Mouse (Mus musculus) A20 (cell line): ENCODE measurements at regions not wholly inside any gene's neighbourhood (a gene's known extent, or its start where the extent isn't known, plus 50 kb on each side); places are given as distances from the start of the nearest gene placed in this dataset.
"Not testable (repeated sequence)": the region's sequence is repeated elsewhere in the genome, so short reads cannot be mapped to it uniquely, and the experiment has no call there.

Source experiments
- DNase-seq: peaks from one replicate; pipeline ENCODE4 v3.0.0-alpha.2; 2011; ENCODE audit warnings: low read depth, low spot score

DNA sequence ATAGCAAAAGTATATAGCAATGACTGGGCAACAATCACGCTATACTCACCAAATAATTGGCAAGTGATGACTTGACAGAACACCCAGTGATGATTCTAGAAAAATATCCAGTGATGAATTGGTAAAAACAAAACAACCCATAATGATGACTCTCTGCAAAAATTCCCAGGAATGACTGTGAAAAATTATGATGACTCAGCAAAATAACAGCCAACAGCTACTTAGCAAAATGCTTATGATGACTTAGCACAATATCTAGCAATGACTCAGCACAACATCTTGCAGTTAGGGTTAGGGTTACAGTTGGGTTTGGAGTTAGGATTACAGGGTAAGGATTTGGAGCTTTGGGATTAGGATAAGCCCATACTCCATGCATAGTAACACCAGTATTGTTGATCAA is 232.4 kb upstream of the 1700012A03Rik start:
- DNase-seq, result no peak

DNA sequence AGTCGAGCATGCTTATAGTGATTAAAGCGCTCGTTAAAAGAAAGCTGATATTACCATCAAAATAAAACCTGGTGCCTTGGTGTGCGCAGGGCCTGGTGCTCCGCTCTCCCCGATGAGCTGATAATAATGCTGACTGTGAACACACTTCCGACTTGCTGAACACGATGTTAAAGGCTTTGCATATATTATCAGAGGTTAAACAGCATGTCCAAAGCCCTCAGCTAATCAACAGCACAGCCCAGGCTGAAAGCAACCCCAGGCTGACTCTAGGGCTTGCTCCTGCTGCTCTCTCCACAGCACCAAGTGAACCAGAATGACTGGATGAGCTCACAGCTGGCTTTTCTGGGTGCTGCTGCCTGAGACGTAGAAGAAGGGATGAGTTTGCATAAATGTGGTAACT is 238.2 kb upstream of the 1700012A03Rik start:
- no peak for DNase-seq

DNA sequence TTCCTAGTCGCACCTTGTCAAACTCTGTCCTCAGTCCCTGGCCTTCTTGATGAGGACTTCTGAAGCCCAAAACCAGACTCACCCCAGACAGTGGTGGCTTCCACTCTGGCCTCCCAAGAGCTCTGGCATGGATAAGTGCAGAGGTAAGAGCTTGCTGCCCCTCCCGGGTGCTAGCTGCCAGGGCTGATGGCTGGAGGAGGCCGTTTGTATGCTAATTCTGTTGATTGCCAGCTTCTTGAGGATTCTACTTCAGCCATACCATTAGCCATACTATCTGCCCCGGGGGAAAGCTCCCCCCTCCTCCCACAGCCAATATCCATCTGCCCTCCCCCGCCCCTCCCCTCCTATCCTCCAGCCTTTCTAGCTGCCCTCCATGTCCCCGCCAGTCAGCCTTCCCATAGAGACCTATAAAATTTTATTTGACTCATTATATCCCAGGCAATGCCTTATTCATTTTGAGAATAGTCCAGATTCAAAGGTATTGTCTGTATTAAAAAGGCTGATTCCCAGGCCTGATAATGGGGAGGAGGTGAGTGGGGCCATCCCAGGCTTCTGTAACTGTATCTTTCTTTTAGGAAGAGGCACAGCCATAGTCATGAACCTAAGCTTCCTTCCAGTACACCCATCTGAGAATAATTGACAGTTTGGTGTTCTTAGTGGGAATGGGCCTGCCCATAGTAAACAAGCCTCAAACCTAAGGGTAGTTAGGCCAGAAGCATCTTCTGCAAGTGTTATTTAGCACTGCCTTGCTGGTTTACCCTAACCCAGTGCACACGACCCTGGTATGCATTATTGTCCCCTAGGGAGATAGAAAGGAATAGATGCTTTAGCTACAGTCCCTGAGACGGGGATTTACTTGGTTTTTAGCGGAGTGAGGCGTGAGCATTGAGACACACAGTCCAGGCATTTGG is 239.2 kb upstream of the 1700012A03Rik start:
- DNase-seq, result no peak

DNA sequence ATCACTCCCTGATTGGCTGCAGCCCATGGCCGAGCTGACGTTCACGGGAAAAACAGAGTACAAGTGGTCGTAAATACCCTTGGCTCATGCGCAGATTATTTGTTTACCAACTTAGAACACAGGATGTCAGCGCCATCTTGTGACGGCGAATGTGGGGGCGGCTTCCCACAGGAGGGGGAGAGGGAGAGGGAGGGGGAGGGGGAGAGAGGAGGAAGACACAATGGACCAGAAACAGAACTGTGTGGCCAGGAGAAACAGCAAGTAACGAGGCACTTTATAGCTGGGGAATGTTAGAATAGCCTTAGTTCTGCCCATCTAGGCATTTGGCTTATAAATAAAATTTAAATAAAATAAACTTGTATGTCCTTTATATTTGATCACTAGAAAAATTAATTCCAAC is 240.7 kb upstream of the Podxl start:
- DNase-seq, result peak; percentile 3

DNA sequence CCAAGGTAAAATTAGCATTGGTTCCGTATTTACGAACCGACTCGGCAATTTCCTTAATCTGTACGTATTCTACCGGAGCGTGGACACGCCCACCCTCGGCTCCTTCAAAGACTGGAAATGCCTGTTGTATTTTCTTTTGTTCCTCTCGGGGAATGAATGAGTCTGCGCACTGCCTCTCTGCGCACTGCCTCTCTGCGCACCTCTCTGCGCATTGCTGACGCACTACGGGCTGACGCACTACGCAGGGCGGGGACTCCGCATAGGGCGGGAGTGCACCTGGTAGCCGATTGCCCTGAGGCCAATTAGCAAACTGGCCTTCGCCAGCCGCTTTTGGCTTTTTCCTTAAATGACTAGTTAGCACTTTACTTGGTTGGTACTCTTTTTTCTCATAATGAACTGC is 239.4 kb upstream of the Podxl start:
- DNase-seq, result not testable (repeated sequence)

DNA sequence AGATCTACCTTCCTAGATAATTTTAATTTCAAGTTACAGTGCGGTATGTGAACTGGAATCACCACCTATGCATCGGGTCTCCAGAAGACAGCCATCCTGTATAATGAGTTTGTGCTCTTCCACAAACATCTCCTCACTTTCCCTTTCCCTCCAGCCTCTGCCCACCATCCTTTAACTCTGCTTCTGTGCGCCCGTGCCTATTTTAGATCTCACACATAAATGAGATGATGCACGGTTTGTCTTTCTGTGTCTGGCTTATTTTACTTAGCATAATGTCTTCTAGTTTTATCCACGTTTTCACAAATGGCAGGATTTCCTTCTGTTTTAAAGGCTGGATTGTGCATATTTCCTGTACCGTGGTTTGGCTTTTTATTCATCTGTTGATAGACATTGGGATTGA is 227.8 kb upstream of the Podxl start:
- no peak for DNase-seq

DNA sequence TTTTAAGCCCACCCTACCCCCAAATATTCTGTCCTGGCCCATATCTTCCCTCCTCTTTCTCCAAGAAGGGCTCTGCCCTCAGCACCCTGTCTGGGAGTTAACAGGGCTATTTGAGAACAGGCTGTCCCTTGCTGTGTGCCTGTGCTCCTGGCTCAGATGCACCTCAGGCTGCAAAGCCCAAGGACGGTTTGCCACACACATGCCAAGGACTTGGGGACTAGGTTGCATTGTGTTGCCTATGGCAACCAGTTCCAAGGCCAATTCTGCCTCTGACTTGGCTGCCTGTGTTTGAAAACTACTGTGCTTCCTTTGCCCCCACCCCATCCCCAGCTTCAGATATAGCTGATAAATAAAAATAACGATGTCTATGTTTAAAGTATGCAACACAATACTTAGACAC is 227.1 kb upstream of the Podxl start:
- DNase-seq, result no peak

DNA sequence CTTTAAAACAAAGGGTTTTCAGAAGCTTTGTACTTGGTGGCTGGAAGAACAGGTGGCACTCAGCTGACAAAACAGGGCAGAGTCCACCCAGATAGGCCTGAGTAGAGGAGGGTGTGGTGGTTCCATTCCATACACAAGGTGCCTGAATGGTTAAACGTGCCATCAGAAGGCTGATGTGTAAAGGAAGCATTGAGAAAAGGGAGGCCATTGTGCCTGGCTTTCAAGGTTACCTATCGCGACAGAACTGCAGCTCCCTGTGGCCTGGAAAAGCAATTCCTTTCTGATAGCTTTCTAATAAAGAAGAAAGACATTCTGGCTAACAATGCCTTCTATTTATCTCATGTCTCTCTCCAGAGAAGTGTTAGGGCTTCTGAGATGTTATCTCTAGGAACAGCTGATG is 213.1 kb upstream of the Podxl start:
- DNase-seq, result no peak

DNA sequence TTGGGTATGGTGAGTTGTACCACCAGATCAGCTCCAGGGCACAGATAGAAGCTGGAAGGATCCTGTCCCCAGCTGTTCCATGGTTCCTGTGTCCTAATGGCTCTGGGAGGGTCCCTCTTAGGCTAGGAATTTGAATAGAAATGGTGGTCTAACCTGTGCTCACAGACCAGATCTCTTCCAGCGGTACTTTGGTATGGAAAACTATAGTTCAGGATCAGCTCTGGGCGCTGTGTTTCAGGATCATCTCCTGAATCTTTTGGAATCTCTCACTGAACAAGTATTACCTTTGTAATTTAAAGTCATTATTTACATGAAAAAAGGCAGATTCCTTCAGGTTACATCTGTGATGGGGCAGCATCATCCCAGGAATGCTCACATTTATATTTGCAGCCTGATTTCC is 208.1 kb upstream of the Podxl start:
- no peak for DNase-seq

DNA sequence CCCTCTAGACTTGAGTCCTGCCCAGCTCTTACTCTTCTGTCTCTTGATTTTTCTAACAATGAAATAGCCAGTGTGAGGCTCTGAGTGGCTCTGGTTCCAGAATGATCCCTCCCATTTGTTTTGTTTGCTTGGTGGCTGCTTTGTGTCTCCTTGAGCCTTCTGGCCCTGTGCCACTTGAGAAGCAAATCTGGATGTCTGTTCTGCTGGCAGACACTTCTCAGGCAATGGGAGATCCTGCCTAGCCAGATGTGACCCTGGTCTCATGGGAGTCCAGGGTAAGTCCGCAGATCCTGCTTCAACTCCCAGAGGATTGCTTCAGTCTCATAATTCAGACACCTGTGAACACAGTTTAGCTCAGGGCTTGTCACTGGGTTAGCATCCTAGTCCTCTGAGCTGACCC is 181.8 kb upstream of the Podxl start:
- DNase-seq, result no peak

DNA sequence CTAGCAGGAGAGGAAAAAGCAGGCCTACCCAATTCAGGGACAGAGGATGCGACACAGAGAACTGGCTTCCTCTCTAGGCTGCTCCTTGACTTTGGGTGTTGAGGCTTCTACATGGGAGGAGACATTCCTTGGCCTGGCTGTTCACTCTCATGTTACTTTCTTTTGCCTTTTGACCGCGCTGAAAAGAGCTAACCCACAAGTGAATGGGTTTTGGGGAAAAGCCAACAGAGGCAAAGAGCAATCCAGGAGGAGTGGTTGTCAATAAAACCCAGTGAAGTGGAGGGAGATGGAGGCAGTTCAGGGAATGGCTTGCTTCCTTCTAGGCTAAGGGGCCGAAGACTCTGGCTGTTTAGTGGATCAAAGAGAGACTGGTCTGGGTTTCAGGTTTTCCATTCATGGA is 167.6 kb upstream of the Podxl start:
- DNase-seq, result no peak

DNA sequence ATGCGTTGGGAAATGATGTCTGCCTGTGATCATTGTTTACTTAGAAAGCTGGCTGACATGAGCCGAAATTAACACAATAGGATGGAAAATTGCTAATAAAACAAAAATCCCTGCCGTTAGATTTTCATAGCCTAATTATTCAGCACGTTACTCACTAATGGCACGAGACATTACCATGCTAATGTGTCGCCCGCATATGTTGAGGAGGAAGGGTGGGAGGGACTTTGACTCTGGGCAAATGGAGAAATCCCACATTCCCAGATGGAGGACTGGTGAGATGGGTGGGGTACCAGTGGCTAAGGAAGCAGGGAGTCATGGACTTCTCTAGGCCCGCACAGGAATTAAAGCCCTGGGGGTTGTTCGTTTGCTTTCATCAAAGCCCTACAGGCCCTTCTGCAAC is 155.8 kb upstream of the Podxl start:
- no peak for DNase-seq

DNA sequence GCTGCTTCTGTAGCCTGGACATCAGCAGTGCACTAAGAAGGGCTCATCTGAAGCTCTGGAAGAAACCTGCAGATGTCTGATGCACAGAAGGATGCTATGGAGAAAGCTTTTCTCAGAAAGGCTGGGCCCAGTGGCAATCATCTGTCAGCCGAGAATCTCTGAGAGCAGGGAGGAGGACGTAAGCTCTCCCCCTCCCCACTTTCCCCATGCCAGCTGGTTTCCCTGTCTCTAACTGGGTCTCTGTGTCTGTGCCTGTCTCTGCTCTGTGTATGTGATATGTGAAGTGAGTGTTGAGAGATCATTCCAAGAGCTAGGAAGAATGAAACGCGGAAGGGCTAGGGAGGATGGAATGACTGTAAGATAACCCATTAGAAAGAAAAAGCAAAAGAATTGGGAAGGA is 155.1 kb upstream of the Podxl start:
- no peak for DNase-seq

DNA sequence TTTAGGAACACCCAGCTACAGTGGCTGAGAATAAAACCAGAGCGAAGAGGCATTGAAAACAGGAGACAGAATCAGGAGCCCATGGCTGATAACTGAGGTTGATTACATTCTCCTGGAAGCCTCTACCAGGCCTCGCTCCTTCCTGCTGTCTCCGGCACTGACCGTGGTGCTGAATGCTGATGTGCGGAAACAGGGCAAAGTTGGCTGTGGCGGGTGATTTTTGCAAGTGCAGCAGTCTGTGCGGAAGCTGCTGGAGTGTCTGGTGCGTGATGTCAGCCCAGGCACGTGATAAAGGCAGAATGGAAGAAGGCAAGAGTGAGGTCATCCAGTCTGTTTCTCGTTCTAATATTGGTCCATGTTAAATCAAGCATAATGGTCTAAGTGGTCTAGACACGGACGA is 153.8 kb upstream of the Podxl start:
- peak; percentile 12 for DNase-seq

DNA sequence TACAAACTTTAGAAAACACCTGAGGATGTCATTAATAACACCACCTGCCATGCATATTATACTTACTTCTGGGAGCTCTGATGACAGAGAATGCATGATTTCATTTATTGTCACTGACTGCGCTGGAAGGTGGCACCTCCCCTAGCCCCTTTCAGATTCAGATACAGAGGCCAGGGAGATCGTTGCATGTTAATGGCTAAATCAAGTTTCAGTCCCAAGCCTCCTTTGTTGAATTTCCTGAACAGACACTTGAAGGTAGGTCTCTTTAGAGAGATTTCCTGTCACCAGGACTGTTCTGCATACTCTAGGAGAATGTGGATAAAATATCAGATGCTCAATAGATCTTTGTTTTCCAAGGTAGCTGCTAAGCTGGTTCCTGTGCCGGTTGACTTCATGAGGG is 143.5 kb upstream of the Podxl start:
- no peak for DNase-seq

DNA sequence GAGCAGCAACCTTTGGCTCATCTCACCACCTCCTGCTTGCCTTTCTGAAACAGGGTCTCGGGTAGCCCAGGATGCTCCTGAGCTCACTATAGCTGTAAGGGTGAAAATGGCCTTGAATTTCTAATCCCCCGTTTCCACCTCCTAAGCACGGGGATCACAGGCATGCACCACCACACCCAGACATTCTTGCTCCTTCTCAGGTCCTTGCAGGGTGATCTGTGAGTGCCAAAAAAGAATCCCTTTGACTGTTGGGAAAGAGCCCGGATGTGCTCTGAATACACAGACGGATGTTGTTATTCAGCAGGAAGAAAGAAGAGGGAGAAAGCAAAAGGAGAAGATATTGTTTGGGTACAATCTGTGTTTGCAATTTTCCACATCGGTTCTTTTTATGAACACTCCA is 140.4 kb upstream of the Podxl start:
- DNase-seq, result no peak

DNA sequence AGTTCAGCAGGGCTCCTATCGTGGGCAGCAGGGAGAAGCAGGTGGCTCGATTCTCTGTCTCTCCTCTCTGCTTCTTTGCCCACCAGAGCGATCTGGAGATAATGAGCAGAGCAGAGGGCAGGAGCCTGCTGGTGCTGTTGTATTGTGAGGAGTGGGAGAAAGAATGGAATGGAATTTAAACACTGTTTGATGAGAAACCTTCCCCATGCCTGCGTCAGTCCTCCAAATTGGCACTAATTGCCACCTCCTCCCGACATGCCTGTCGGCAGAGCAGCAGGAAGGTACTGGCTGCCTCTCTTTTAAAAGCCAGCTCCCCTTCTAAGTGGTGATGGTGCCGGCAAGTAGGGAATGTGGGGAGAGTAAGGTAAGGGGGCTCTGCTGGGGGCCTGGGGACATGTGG is 139.2 kb upstream of the Podxl start:
- DNase-seq, result no peak

DNA sequence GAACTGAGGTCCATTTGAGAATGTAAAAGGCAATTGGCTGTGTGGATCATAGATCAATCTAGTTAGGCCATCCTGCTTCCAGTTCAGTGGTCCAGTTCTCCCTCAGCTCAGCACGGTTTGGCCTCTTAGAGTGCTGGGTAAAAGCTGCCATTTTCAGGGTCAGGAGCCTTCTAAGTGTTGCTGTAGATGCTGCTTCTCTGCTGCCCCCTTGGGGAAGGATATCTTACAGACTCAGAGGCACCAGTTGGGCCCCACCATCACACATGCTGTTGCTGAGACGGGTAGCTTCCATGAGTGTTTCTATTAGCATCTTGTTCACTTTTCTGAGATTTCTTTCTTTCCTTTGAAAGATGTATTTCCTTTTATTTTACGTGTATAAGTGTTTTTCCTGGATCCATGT is 132.1 kb upstream of the Podxl start:
- DNase-seq, result peak; percentile 20

DNA sequence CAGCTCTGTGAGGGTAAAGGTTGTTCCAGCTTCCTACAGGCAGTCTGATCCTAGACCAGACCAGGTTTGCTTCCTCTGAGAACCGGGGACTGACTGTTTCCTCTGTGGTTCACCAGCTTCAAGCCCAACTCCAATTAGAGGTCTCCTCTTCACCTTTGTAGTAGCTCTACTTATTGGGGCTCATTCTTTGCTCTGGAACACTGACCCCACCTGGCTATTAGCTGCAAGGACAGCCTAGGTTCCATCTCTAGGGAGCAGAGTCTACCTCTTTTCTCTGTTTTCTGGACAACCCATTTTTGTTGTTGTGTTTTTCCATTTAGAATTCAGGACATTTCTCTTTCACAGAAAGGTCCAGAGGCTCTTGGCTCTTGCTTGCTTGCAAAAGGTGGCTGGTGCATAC is 129.3 kb upstream of the Podxl start:
- peak; percentile 18 for DNase-seq

DNA sequence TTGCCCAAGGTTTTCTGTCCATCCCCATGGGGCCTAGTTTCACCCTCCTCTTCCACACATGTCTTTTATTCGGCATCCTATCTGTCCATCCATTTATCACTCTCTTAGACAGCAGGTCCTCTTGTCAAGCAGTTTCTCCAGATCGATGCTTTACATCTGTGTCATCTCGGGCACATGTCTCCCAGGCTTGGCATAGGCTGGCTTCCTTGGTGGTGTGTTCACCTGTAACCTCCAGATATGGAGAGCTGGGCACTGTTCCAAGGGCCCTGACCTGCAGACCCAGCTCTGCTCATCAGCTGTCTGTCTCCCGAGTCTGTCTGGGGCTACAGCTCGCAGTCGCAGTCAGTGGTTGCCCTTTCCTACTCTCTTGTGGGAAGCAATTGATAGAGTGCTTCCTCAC is 128.2 kb upstream of the Podxl start:
- no peak for DNase-seq

DNA sequence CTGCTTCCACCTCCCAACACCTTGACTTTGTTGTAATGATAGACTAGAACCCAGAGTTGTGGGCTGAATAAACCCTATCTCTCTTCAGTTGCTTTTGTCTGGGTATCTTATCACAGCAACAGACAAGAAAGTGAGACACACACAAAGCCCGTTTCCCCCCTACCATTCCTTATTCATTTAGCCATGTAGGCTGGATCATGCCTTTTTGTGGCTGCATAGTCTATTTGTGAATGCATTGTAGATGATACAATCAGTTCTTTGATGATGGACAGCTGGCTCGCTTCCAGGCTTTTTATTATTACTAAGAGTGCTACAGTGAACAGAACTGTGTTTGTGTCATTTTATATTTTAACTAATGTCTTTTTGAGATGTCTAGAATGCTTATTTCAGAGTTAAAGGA is 116.3 kb upstream of the Podxl start:
- DNase-seq, result no peak

DNA sequence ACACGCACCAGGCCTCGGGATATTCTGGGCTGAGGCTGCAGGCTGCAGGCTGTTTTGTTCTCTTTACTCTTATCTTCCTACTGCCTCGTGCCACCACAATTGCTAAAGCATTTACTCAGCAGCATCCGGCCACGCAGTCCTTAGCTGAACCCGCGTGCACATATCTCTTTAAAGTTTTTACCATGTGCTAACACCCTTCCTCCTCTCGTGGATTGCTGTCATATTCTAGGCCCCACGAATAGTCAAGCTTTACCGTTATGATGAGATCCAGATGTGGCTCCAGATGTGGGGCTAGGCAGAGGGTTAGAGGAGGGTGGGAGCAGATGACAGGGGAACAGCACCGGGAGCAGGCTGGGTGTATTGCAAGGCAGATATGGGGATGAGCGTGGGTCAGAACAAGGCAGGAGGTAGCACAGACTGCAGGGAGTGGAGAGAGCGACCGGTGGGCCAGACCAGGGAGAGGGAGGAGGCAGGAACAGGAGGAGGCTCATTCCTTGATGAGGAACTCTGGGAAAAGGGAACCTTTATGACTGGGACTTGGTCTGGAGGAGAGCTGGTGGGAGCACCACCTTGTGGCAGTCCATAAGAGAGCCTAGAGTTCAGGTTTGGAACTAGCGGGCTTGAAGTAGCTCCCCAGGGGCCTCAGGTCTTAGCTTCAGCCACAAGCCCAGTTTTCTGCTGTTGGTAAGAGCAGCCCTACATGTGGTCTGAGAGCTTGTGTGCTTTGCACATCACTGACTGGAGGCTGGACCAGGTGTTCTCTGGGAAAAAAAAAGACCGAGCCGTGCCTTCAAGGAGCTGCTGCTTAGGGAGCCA is 102.1 kb upstream of the Podxl start:
- no peak for DNase-seq

DNA sequence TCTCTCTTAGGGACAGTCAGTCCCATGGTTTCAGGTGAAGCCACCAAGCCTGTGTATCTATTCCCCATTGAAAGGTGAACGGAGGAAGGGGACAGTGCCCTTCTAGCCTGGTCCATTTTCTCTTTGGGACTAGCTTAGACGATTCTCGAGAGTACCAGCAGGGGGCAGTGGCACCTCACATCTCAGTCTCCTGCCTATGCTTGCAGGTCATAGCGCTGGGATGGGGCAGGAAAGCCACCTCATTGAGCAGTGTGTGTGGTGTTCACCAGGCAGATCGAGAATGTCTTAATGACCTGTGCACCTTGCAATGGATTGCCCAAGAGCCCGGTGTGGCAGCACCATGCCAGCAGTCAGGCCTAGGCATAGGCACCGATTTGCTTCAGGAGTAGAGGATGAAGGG is 100.7 kb upstream of the Podxl start:
- DNase-seq, result peak; percentile 52
